Mouse (Mus musculus) urinary bladder, postnatal 14 days (tissue): Measurements from ENCODE around the gene Gltp.

ENCODE experiments used
- DNase-seq: peaks from one replicate; pipeline ENCODE4 v3.0.0; 2021; ENCODE audit warnings: low spot score

Gene Gltp

GRCm38 (mm10) chr5:114690633-114691567 is at the start of gene Gltp:
Gltp (minus strand) TSS chr5:114690984.
- peak; percentile 93 for DNase-seq

DNA sequence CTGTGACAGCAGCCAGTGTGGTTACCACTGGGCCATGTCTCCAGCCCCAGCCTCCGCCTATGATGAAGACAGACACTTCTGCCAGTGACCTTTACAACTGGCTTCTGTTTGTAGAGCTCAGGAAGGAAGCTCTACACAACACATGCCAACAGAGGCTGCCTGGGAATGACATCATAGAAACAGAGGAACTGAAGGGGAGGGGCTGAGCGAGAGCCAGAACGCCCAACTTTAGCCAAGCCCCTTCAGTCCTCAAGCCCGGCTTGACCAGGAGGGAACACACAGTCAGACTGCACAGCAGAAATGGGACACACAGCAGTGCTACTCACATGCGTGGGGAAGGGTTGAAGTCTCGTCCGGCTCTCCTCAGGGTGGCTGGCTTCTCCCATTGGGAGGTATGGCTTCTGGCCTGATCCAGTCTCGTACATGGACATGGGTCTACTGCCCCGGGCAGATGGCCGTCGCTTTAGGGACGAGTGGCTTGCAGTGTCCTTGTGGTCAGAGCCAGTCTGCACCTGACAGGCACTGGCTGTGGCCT is 48.0 kb upstream of the Gltp start:
- no peak for DNase-seq

GRCm38 (mm10) chr5:114737090-114737887 is 46.5 kb upstream of the Gltp start:
- no peak for DNase-seq

GRCm38 (mm10) chr5:114733606-114734005 is 42.8 kb upstream of the Gltp start:
- DNase-seq, result no peak

DNA sequence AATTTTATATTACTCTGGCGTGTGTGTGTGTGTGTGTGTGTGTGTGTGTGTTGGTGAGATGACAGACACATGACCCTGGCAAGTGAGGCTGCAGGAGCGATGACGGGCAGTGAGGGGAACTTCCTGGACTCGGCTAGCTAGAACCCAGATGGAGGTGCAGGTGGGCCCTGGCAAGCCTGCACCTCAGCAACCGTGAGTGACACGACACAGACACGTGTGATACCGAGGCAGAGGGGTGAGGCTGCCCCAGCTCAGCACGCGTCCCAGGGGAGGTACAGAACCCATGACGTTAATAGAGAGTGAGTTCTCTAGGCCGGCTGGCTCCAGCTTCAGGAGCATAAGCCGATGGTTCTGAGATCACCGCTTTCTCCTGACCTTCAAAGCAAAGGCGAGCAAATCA is 41.2 kb upstream of the Gltp start:
- DNase-seq, result no peak

- no peak for DNase-seq
These were observed 40.7 kb upstream of the Gltp start for GRCm38 (mm10) chr5:114731498-114731897.

DNA sequence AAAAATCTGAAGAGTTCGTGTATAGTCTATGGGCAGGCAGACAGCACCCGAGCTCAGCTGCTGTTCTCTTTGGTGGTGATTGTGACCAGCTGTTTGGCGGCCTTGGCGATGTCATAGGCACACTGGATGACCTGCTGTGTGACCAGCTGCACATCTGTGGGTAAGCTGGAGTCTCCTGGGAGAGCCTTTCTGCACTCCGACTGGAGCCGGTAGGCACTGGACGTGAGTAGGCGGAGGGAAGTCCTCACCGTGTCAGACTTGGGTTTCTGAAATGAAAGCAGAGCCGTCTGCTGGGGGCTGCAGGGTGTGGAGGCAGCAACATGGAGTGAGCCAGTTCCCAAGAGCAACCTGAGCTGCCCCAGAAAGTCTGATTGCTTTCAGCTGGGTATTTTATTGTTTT is 39.3 kb upstream of the Gltp start:
- DNase-seq, result no peak

- no peak for DNase-seq
These were observed 37.4 kb upstream of the Gltp start for GRCm38 (mm10) chr5:114728160-114728559.

DNA sequence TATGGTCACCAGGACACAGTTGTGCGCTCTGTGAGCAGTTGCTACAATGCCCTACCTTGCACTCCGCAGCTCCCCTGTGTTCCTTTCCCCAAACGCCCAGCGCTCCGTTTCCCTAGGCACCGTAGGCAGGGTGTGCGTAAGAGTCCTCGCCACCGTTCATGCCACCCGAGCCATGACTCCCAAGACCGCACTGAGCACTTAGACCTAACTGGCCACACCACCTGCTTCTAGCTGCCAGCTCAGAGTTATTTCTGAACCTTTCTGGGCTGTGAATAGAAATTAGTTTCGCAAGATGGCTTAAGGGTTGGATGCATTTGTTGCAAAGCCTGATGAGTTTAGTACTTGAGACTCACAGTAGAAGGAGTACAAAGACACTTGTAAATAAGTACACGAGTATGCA is 32.1 kb upstream of the Gltp start:
- DNase-seq, result no peak

- no peak for DNase-seq
These were observed 31.2 kb upstream of the Gltp start for GRCm38 (mm10) chr5:114721969-114722368.

- no peak for DNase-seq
These were observed 30.0 kb upstream of the Gltp start for GRCm38 (mm10) chr5:114720784-114721183.

- no peak for DNase-seq
These were observed 29.1 kb upstream of the Gltp start for GRCm38 (mm10) chr5:114719928-114720270.

DNA sequence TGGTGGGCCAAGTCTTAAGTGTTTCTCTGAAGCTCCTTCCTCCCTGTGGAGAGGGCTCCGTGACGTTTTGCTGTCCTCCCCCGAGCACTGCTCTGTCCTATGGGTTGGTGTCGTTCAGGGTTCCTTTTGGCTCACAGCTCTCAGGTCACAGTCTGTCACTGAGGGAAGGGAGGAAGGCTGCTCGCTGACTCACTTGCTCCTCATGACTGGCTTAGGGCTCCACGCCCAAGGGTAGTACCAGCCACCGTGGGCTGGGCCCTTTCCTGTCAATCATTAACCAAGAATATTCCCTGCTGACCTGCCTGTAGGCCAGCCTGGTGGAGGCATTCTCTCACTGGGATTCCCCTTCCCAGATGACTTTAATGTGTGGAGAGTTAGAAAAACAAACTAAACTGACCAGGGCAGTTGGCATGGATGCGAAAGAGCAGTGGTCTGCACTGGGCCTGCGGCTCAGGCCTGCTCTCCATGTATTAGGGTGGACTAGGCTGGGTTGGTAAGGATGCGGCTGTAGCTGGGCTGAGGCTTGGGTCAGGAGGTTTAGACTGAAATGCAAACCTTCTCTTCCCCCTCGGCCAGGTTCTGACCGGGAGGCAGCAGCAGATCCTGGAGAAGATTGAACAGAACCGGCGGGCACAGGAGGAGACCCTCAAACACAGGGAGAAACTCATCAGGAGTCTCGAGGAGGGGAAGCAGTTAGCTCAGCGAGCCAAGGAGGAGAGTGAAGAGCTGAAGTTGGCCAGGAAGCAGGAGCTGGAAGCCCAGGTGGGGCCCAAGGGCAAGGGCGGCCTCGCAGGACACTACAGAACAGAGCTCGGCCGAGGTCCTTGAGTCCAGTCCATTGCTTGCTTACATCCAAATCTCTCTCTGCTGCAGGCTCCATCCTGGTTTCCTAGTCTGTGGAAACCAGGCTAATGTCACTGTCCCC is 28.5 kb upstream of the Gltp start:
- DNase-seq, result no peak

DNA sequence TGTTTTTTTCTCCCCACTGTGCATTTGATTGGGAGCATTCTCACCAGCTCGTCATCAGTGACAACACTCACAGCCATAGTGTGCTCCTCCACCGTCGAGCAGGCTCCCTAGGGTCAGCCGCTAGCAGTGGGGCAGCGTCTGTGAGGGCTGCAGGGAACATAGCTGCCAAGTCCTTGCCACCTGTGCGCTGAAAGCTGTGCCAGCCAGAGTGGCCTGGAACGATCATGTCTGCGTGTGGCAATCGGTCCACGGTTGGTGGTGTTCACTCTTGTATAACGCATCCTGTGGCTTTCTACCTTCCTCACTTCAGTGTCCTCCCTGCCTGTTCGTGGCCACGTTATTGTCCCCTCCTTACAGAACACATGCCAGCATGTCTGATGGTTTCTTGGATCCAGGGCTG is 27.7 kb upstream of the Gltp start:
- no peak for DNase-seq

DNA sequence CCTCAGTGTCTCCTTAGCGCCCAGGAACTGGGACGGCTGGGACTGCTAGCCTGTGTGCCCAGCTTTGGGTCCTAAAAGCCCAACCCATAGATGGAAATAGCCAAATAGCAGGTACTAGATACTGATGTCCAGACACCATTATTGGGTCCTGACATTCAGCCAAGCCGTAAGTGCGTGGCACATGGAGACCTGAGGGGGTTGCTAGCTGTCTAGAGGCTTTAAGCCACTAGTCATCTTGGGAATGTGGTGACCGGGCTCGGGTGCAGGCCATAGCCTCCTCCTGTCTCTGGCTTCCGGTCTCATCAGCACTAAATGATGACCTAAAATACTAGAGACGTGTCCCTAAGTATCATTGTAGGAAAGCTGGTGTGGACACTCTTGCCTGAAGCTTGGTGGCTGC is 27.2 kb upstream of the Gltp start:
- DNase-seq, result no peak

DNA sequence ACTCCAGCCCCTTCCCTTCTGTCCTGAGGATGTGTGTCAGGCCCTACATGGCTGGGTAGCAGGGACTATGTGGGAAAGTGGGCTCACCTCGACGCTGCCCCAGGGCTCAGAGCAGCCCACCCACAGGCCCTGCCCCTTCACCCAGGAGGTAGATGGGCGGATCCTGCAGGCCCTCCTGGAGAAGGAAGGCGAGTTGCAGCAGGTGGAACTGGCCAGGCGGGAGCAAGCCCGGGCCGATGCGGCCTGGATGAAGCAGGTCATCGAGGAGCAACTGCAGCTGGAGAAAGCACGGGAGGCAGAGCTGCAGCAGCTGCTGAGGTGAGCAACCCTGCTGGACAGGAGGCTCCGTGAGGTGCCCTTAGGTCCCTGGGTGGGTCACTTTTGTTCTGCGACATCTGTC is 26.5 kb upstream of the Gltp start:
- DNase-seq, result no peak

DNA sequence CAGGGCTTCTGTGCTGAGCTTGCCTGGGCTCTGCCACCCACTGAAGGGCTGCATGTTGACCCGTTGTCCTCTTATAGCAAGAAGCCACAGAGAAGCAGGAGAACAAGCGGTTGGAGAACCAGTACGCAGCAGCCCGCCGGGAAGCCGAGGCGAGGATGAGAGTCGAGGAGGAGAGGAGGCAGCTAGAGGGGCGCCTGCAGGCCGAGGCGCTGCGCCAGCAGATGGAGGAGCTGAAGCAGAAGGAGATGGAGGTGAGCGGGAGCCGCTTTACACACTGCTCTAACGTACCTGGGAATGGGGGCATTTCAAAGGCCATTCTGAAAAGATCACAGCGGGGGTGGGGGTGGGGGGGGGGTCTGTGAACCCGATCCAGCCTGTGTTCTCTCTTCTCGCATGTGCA is 23.8 kb upstream of the Gltp start:
- no peak for DNase-seq

DNA sequence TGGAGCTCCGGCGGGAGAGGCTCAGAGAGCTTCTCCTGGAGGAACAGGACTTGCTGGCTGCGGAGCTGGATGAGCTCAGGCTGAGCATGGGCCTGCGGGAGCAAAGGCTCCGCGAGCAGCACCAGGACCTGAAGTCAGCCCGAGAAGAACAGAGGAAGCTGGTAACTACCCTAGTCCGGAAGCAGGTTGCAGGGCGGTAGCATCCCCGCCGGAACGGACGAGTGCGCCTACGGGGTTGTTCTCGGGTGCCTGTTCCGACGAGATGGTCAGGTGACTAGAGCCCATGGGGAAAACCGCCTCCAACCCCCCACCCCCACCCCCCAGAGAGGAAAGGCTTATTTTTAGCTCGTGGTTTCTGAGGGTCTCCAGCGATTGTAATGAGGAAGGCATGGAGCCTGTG is 18.6 kb upstream of the Gltp start:
- DNase-seq, result no peak

GRCm38 (mm10) chr5:114708491-114708890 is 17.7 kb upstream of the Gltp start:
- no peak for DNase-seq

DNA sequence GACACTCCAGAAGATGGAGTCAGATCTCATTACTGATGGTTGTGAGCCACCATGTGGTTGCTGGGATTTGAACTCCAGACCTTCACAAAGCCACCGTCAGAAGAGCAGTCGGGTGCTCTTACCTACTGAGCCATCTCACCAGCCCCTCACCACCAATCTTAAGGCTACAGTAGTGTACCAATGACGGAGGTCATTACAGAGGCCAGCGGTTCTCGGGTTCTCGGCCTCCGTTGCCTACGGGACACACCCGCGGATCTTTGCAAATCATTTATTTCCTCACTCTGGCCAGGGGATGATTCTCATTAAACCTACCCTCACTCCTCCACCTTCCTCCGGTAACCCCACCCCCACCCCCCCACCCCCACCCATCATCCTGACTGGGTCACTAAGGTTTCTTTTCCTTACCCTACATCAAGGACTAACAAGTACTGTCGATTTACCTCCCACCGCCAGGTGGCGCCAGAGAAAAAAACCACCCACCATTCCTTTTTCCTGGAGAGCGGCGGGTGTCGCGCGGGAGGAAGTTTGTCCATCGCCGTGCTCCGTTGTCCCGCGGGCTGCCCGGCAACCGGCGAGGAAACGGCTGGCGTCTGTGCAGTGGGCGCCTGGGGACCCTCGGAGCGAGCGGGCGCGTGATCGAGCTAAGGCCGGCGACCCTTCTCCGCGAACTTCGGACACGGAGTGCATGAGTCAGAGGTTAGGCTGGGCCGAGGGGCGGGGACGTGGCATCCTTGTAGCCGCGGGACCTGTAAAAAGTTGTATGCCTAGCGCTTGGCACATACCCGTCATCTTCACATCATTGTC is 16.7 kb upstream of the Gltp start, which contains the start of gene Tchp:
Tchp (plus strand) TSS at position 496 of the 804 bp plus-strand sequence.
- peak; percentile 94 for DNase-seq
